Mouse (Mus musculus) hindbrain, embryonic 16.5 days (tissue): Measurements from ENCODE around the gene H2-T24. TPM values are rescaled to one million over a fixed set of nuclear protein-coding genes. Genes with fewer than 3 reads are reported as not detected.

Experiments
- ATAC-seq: fragments of 200-750 bp; cut with Nextera tagmentation; 2 replicates; pipeline ENCODE4 v1.8.0; 2017; ENCODE audit warnings: moderate TSS enrichment, moderate library complexity
- H3K27ac ChIP-seq: fragments of 300-500 bp; sonication (generic); 2 replicates; pipeline ENCODE4 v1.5.1; 2014; ENCODE audit warnings: low read depth, mild to moderate bottlenecking, control low read depth, low read length, moderate library complexity
- H3K27me3 ChIP-seq: fragments of 300-500 bp; sonication (generic); replicated peaks from 2 replicates; pipeline ENCODE4 v1.6.1; 2014; ENCODE audit warnings: low read length; ENCODE audit not compliant: control insufficient read depth, insufficient read depth
- H3K36me3 ChIP-seq: fragments of 300-500 bp; sonication (generic); 2 replicates; pipeline ENCODE4 v1.6.1; 2014; ENCODE audit warnings: mild to moderate bottlenecking, low read length, moderate library complexity, mixed read lengths; ENCODE audit not compliant: control insufficient read depth, insufficient read depth
- H3K4me1 ChIP-seq: fragments of 300-500 bp; sonication (generic); 2 replicates; pipeline ENCODE4 v1.6.1; 2014; ENCODE audit warnings: low read depth, low read length; ENCODE audit not compliant: control insufficient read depth, insufficient read depth
- H3K4me2 ChIP-seq: fragments of 300-500 bp; sonication (generic); 2 replicates; pipeline ENCODE4 v1.6.1; 2014; ENCODE audit warnings: mild to moderate bottlenecking, low read length, control low read depth, moderate library complexity
- H3K4me3 ChIP-seq: fragments of 300-500 bp; sonication (generic); 2 replicates; pipeline ENCODE4 v1.5.1; 2014; ENCODE audit warnings: mild to moderate bottlenecking, low read length, control low read depth, moderate library complexity
- H3K9ac ChIP-seq: fragments of 300-500 bp; sonication (generic); 2 replicates; pipeline ENCODE4 v1.6.1; 2014; ENCODE audit warnings: low read depth, mild to moderate bottlenecking, control low read depth, low read length, moderate library complexity
- H3K9me3 ChIP-seq: fragments of 300-500 bp; sonication (generic); 2 replicates; pipeline ENCODE4 v1.6.1; 2014; ENCODE audit warnings: mild to moderate bottlenecking, low read length, moderate library complexity; ENCODE audit not compliant: control insufficient read depth
- WGBS: fragments of 180-500 bp; shearing (Covaris S2); extraction: QIAGEN DNeasy Blood & Tissue Kit; methylation state at CpG from one replicate; pipeline ENCODE4 v1.1.7; 2014; 5-methylcytosine and 5-hydroxymethylcytosine counted together
- microRNA counts: library from miRNA; unstranded; fragments of <30 nt; microRNA quantifications from one replicate; lab custom pipeline; 2016
- microRNA-seq: library from miRNA; unstranded; fragments of <30 nt; microRNA quantifications from one replicate; pipeline ENCODE4, GENCODE M21; 2017
- polyA plus RNA-seq: library from polyadenylated mRNA; unstranded; fragments of >200 nt; fragmentation: Nextera tagmentation; extraction: Ambion mirVana; gene quantifications from 2 replicates; pipeline ENCODE4 v1.2.1, GENCODE M21; 2015

The H2-T24 gene
- polyA plus RNA-seq, 1 experiment from 2014 or later: 10.3 TPM

GRCm38 (mm10) chr17:35978811-35979400, 41.5 kb downstream of the H2-T24 start:
- Histone ChIP-seq H3K27ac (peak overlapping the region; percentile 96), H3K4me2 (peak overlapping the region; percentile 77), H3K4me1 (peaks cover 19% of the 10 kb centered on the region), H3K9ac (peak overlapping the region; percentile 83), H3K4me3 (peak overlapping the region; percentile 97), H3K9me3 (no peaks in the 10 kb centered on the region), H3K36me3 (peaks cover 23% of the 10 kb centered on the region), H3K27me3 (no peaks in the 10 kb centered on the region)
- WGBS: 1% methylated on average over 41 of the region's 41 CpGs
- peak; percentile 90 for ATAC-seq

DNA sequence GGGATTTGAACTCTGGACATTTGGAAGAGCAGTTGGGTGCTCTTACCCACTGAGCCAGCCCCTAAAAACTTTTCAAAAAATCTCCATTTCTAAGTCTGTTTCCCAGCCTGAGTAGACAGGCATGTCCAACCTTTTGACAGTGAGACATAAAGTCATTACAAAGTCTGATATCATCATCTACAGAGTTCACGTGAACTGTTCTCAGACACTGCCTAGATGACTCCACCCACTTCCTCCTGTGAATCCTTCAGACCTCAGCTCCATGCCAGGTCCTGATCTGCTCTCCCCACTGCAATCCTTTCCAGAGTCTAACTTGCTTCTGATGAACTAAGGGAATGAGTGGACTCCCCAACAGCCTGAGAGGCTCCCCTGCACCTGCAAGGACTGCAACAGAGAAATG, 48.2 kb downstream of the H2-T24 start:
- Histone ChIP-seq H3K4me1 (peaks cover 21% of the 10 kb centered on the region), H3K36me3 (peaks cover 15% of the 10 kb centered on the region), H3K9ac (no peak overlapping the region), H3K4me3 (no peak overlapping the region), H3K4me2 (no peak overlapping the region), H3K27me3 (no peaks in the 10 kb centered on the region), H3K9me3 (no peaks in the 10 kb centered on the region), H3K27ac (no peak overlapping the region)
- no peak for ATAC-seq
- 50% methylated on average over 1 of the region's 1 CpGs for WGBS

- ATAC-seq: peak; percentile 97
- Histone ChIP-seq H3K9me3 (no peaks in the 10 kb centered on the region), H3K9ac (peak within 1 kb of the TSS; percentile 86), H3K4me2 (peak within 1 kb of the TSS; percentile 70), H3K4me1 (peaks cover 21% of the 10 kb centered on the region), H3K27me3 (no peaks in the 10 kb centered on the region), H3K4me3 (peak within 1 kb of the TSS; percentile 90), H3K36me3 (peaks cover 10% of the 10 kb centered on the region), H3K27ac (peak within 1 kb of the TSS; percentile 85)
- WGBS: under 1% methylated on average over 68 of the region's 68 CpGs
These were observed 50.7 kb downstream of the H2-T24 start, which contains the start of gene Abcf1 for GRCm38 (mm10) chr17:35969418-35970389. TSS of gene Abcf1 (minus strand) at chr17:35969761.

DNA sequence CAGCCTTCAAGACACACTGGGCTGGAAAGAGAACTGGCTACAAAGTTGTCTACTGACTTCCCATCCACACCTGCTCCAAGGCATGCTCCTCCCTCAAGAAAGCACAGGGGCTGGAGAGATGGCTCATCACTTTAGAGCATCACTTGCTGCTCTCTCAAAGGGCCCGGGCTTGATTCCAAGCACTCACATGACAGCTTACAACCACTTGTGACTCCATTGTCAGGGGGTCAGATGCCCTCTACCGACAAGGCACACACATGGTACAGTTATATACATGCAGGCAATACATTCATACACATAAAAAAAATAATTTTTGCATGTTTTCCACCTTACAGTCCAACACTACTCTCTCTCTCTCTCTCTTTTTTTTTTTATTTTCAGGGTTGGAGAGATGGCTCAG, 52.7 kb downstream of the H2-T24 start:
- Histone ChIP-seq H3K9me3 (no peaks in the 10 kb centered on the region), H3K4me1 (peaks cover 21% of the 10 kb centered on the region), H3K27me3 (no peaks in the 10 kb centered on the region), H3K27ac (no peak overlapping the region), H3K9ac (no peak overlapping the region), H3K4me3 (no peak overlapping the region), H3K36me3 (peaks cover 13% of the 10 kb centered on the region), H3K4me2 (no peak overlapping the region)
- WGBS: 92% methylated on average over 2 of the region's 2 CpGs
- no peak for ATAC-seq

- Histone ChIP-seq H3K36me3 (peaks cover 45% of the 10 kb centered on the region), H3K4me1 (peaks cover 6% of the 10 kb centered on the region), H3K9ac (no peak overlapping the region), H3K27me3 (no peaks in the 10 kb centered on the region), H3K4me2 (no peak overlapping the region), H3K27ac (no peak overlapping the region), H3K4me3 (no peak overlapping the region), H3K9me3 (no peaks in the 10 kb centered on the region)
- ATAC-seq: no peak
- WGBS: 88% methylated on average over 10 of the region's 10 CpGs
These were observed 57.1 kb downstream of the H2-T24 start for GRCm38 (mm10) chr17:35963279-35963678.

DNA sequence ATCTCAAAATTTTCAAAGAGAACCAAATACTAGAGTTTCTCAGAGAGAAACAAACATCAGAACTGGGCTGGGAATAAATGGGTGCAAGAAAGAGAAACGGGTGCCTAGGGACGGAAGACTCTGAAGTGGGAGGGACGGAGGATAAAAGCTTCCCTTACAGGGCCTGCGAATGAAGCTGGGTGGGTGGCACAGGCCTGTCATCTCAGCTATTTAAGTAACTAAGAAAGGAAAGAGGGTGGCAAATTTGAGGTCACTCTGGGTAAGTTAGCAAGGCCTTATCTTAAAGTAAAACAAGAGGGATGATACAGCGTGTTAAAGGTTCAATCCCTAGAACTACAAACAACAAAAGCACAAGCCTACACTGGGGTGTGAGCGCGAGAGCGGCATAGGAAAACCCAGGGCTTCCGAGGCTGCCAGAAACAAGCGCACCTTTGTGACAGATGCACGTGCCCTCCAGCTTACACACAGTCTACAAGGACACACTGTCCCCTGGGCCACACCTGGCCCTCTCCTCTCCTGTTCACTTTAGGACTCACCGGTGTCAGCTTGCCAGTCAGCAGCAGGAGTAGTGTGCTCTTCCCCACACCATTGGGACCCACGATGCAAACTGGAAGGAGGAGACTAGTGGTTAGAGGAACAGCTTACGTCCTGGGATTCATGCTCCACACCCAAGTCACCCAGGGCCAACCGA, 61.7 kb downstream of the H2-T24 start:
- no peaks in the 10 kb centered on the region for H3K4me1 ChIP-seq
- ATAC-seq: no peak
- WGBS: 97% methylated on average over 15 of the region's 15 CpGs
- no peaks in the 10 kb centered on the region for H3K9me3 ChIP-seq
- no peak overlapping the region for H3K9ac ChIP-seq
- H3K4me2 ChIP-seq: no peak overlapping the region
- H3K36me3 ChIP-seq: peaks cover 65% of the 10 kb centered on the region
- H3K4me3 ChIP-seq: no peak overlapping the region
- H3K27me3 ChIP-seq: no peaks in the 10 kb centered on the region
- H3K27ac ChIP-seq: no peak overlapping the region

MicroRNAs encoded within 50 kb of the gene (microRNA counts, 519-probe panel; counts per million panel counts)
- microRNA mmu-miR-877 (lab: Ali Mortazavi, UCI): 2,002 counts per million, percentile 28 among the panel's probes with 10 or more counts

Small RNA genes within 50 kb of the gene (microRNA-seq; reads per million reads assigned to microRNA genes)
- 86.2 reads per million, percentile 47 among the genes with 10 or more reads in this experiment for gene Mir877

Other genes with a start within 250 kb of the H2-T24 start
- 14.5 and 17.2 TPM in 2 replicates for gene Ier3, start 198.9 kb downstream of the H2-T24 start, polyA plus RNA-seq
- gene Flot1, start 197.3 kb downstream of the H2-T24 start, polyA plus RNA-seq: 131 and 150 TPM in 2 replicates
- 1,705 and 1,762 TPM in 2 replicates for gene Tubb5, start 182.3 kb downstream of the H2-T24 start, polyA plus RNA-seq
- 9.3 and 11.2 TPM in 2 replicates for gene Mdc1, start 179.0 kb downstream of the H2-T24 start, polyA plus RNA-seq
- gene Nrm, start 159.2 kb downstream of the H2-T24 start, polyA plus RNA-seq: 20.8 and 22.3 TPM in 2 replicates
- 18.9 and 24.4 TPM in 2 replicates for gene Ppp1r18, start 155.0 kb downstream of the H2-T24 start, polyA plus RNA-seq
- gene Dhx16, start 140.7 kb downstream of the H2-T24 start, polyA plus RNA-seq: 25.0 and 33.3 TPM in 2 replicates
- 67.4 and 77.4 TPM in 2 replicates for gene 2310061I04Rik, start 123.1 kb downstream of the H2-T24 start, polyA plus RNA-seq
- gene Atat1, start 110.5 kb downstream of the H2-T24 start, polyA plus RNA-seq: 287 and 393 TPM in 2 replicates
- gene Mrps18b, start 104.2 kb downstream of the H2-T24 start, polyA plus RNA-seq: 59.6 and 67.4 TPM in 2 replicates
- gene Ppp1r10, start 104.1 kb downstream of the H2-T24 start, polyA plus RNA-seq: 32.7 and 40.2 TPM in 2 replicates
- gene Abcf1, start 50.8 kb downstream of the H2-T24 start, polyA plus RNA-seq: 73.9 and 84.6 TPM in 2 replicates
- 74.1 and 75.1 TPM in 2 replicates for gene Gnl1, start 40.7 kb downstream of the H2-T24 start, polyA plus RNA-seq
- gene Prr3, start 40.3 kb downstream of the H2-T24 start, polyA plus RNA-seq: 93.3 and 93.7 TPM in 2 replicates
- gene H2-T23, start 12.3 kb upstream of the H2-T24 start, polyA plus RNA-seq: 5.0 and 5.1 TPM in 2 replicates
- gene H2-T22, start 22.2 kb upstream of the H2-T24 start, polyA plus RNA-seq: 8.2 and 9.2 TPM in 2 replicates
- gene Gm6034, start 22.4 kb upstream of the H2-T24 start, polyA plus RNA-seq: not detected in 2 replicates
- not detected in 2 replicates for gene Gm11127, start 37.8 kb upstream of the H2-T24 start, polyA plus RNA-seq
- not detected in 2 replicates for gene Gm19684, start 101.1 kb upstream of the H2-T24 start, polyA plus RNA-seq
- gene Gm7030, start 108.9 kb upstream of the H2-T24 start, polyA plus RNA-seq: not detected in 2 replicates
- not detected in 2 replicates for gene Gm8909, start 148.0 kb upstream of the H2-T24 start, polyA plus RNA-seq
- gene H2-T3, start 169.7 kb upstream of the H2-T24 start, polyA plus RNA-seq: not detected in 2 replicates
- 117 and 131 TPM in 2 replicates for gene Rpp21, start 237.5 kb upstream of the H2-T24 start, polyA plus RNA-seq